ENCODE assay signal across 8 mouse cellular contexts in genomic region chr11:69547071-69547470, GRCm38 (mm10). TPM values are rescaled to one million over a fixed set of nuclear protein-coding genes. Genes with fewer than 3 reads are reported as not detected.
DNase-seq lines count a peak whose midpoint lies in the region; ATAC-seq and TF ChIP-seq lines count a peak whose summit lies in the region.

No protein-coding gene starts in this region.

- peak overlapping the region; percentile 51 for H3K9ac ChIP-seq in hindbrain, postnatal 0 days (replicated peaks; ENCODE audit: low read length)
- peak overlapping the region; percentile 65 for H3K9ac ChIP-seq in liver, embryonic 12.5 days
- peak overlapping the region; percentile 64 for H3K9ac ChIP-seq in neural tube, embryonic 12.5 days

- peaks cover 87% of the 10 kb centered on the region for H3K4me1 ChIP-seq in forebrain, embryonic 10.5 days
- H3K4me1 ChIP-seq in hindbrain, postnatal 0 days (ENCODE audit: insufficient read depth, low read length), result peaks cover 18% of the 10 kb centered on the region
- peaks cover 18% of the 10 kb centered on the region for H3K4me1 ChIP-seq in liver, embryonic 12.5 days
- H3K4me1 ChIP-seq in neural tube, embryonic 12.5 days, result peaks cover 52% of the 10 kb centered on the region

- peaks cover 29% of the 10 kb centered on the region for H3K27me3 ChIP-seq in forebrain, embryonic 10.5 days (ENCODE audit: poor library complexity, severe bottlenecking)
- H3K27me3 ChIP-seq in hindbrain, postnatal 0 days (ENCODE audit: insufficient read depth, low read length), result no peaks in the 10 kb centered on the region
- H3K27me3 ChIP-seq in liver, embryonic 12.5 days (replicated peaks), result peaks cover 62% of the 10 kb centered on the region
- H3K27me3 ChIP-seq in neural tube, embryonic 12.5 days (replicated peaks), result no peaks in the 10 kb centered on the region

- DNase-seq in left cerebral cortex, adult 2 months (ENCODE audit: extremely low spot score in 1 of 2, low spot score in 2 of 2), result peak; percentile 42 to 51
- DNase-seq in left cerebral cortex, postnatal 36 days (ENCODE audit: low spot score in 2 of 2), result no peak
- DNase-seq in R1 (ENCODE audit: low read depth, low spot score), result peak; percentile 75
- DNase-seq in forebrain, embryonic 10.5 days (ENCODE audit: extremely low spot score, low spot score), result peak; percentile 66
- no peak for DNase-seq in hindbrain, postnatal 0 days (ENCODE audit: low spot score)

- ATAC-seq in hindbrain, postnatal 0 days, result peak; percentile 46; the same call in 1 of the 2 replicates
- no peak for ATAC-seq in liver, embryonic 12.5 days
- ATAC-seq in neural tube, embryonic 12.5 days (ENCODE audit: low FRiP score, low read depth), result no peak
- ATAC-seq in frontal cortex, adult (ENCODE audit: low TSS enrichment), result no peak

- H3K9me3 ChIP-seq in forebrain, embryonic 10.5 days, result no peaks in the 10 kb centered on the region
- H3K9me3 ChIP-seq in hindbrain, postnatal 0 days (ENCODE audit: low read length), result no peaks in the 10 kb centered on the region
- no peaks in the 10 kb centered on the region for H3K9me3 ChIP-seq in liver, embryonic 12.5 days (replicated peaks)
- no peaks in the 10 kb centered on the region for H3K9me3 ChIP-seq in neural tube, embryonic 12.5 days

- peak overlapping the region; percentile 83 for H3K27ac ChIP-seq in left cerebral cortex, adult 2 months
- peak overlapping the region; percentile 95 for H3K27ac ChIP-seq in forebrain, embryonic 10.5 days
- H3K27ac ChIP-seq in hindbrain, postnatal 0 days, result peak overlapping the region; percentile 85
- no peak overlapping the region for H3K27ac ChIP-seq in liver, embryonic 12.5 days
- 0 out of 2 replicates have a peak overlapping the region, but pooled peaks have one; percentile 62 for H3K27ac ChIP-seq in neural tube, embryonic 12.5 days

- H3K4me3 ChIP-seq in left cerebral cortex, adult 2 months, result peak overlapping the region; percentile 58
- peak overlapping the region; percentile 63 for H3K4me3 ChIP-seq in forebrain, embryonic 10.5 days
- H3K4me3 ChIP-seq in hindbrain, postnatal 0 days (ENCODE audit: low read length), result peak overlapping the region; percentile 50
- H3K4me3 ChIP-seq in liver, embryonic 12.5 days, result peak overlapping the region; percentile 56
- peak overlapping the region; percentile 44 for H3K4me3 ChIP-seq in neural tube, embryonic 12.5 days

- no peaks in the 10 kb centered on the region for H3K36me3 ChIP-seq in forebrain, embryonic 10.5 days (replicated peaks)
- H3K36me3 ChIP-seq in hindbrain, postnatal 0 days (ENCODE audit: insufficient read depth, low read length), result no peaks in the 10 kb centered on the region
- H3K36me3 ChIP-seq in liver, embryonic 12.5 days, result no peaks in the 10 kb centered on the region
- H3K36me3 ChIP-seq in neural tube, embryonic 12.5 days, result no peaks in the 10 kb centered on the region

- intact Hi-C loops in left cerebral cortex, adult 2 months (cut with DNase I), result no loop called here
- intact Hi-C loops in left cerebral cortex, postnatal 36 days (cut with DNase I), result no loop called here

- TF ChIP-seq CTCF in left cerebral cortex, adult 2 months (IDR thresholded peaks at IDR 0.05), result peak; percentile 28
- peak; percentile 60 for TF ChIP-seq CTCF in hindbrain, postnatal 0 days (IDR thresholded peaks at IDR 0.05; ENCODE audit: low read depth)

- WGBS in forebrain, embryonic 10.5 days, result 7% methylated on average over 15 of the region's 15 CpGs
- WGBS in hindbrain, postnatal 0 days, result 4% methylated on average over 15 of the region's 15 CpGs
- 3% methylated on average over 15 of the region's 15 CpGs for WGBS in liver, embryonic 12.5 days (ENCODE audit: insufficient replicate concordance)
- 4% methylated on average over 15 of the region's 15 CpGs for WGBS in neural tube, embryonic 12.5 days

- H3K4me2 ChIP-seq in hindbrain, postnatal 0 days (ENCODE audit: low read depth, low read length), result peak overlapping the region; percentile 72
- peak overlapping the region; percentile 88 for H3K4me2 ChIP-seq in liver, embryonic 12.5 days
- H3K4me2 ChIP-seq in neural tube, embryonic 12.5 days (replicated peaks), result peak overlapping the region; percentile 86

RNA-seq across cellular contexts. Expression of gene Dnah2, which starts 1.8 kb away (rescaled TPM):
- 1 to 10 TPM; 2.7 to 3.7 TPM for total RNA-seq in left cerebral cortex, adult 2 months (2021)
- total RNA-seq in left cerebral cortex, postnatal 36 days (2021), result 1 to 10 TPM; 1.4 to 2.1 TPM
- 1.5 TPM in 2 replicates for polyA plus RNA-seq in forebrain, embryonic 10.5 days (2016; fragmentation: Nextera tagmentation; extraction: Ambion mirVana)
- 3.9 and 4.9 TPM in 2 replicates for total RNA-seq in hindbrain, postnatal 0 days (2014; rRNA removed)
- polyA plus RNA-seq in hindbrain, postnatal 0 days (2015; fragmentation: Nextera tagmentation; extraction: Ambion mirVana), result 2.0 and 3.2 TPM in 2 replicates
- 0.06 and 0.17 TPM in 2 replicates for polyA plus RNA-seq in liver, embryonic 12.5 days (2016; fragmentation: Nextera tagmentation; extraction: Ambion mirVana)
- polyA plus RNA-seq in neural tube, embryonic 12.5 days (2016; fragmentation: Nextera tagmentation; extraction: Ambion mirVana), result 1.6 and 1.9 TPM in 2 replicates

RNA-seq across cellular contexts. Expression of gene Efnb3, which starts 12.9 kb away (rescaled TPM):
- 10 to 100 TPM; 46.6 to 63.0 TPM for total RNA-seq in left cerebral cortex, adult 2 months (2021)
- total RNA-seq in left cerebral cortex, postnatal 36 days (2021), result 10 to 100 TPM; 56.1 to 57.3 TPM
- 27.9 and 28.7 TPM in 2 replicates for polyA plus RNA-seq in forebrain, embryonic 10.5 days (2016; fragmentation: Nextera tagmentation; extraction: Ambion mirVana)
- 97.9 and 111 TPM in 2 replicates for total RNA-seq in hindbrain, postnatal 0 days (2014; rRNA removed)
- 93.3 and 94.4 TPM in 2 replicates for polyA plus RNA-seq in hindbrain, postnatal 0 days (2015; fragmentation: Nextera tagmentation; extraction: Ambion mirVana)
- polyA plus RNA-seq in liver, embryonic 12.5 days (2016; fragmentation: Nextera tagmentation; extraction: Ambion mirVana), result 1.7 and 2.3 TPM in 2 replicates
- 54.4 and 57.4 TPM in 2 replicates for polyA plus RNA-seq in neural tube, embryonic 12.5 days (2016; fragmentation: Nextera tagmentation; extraction: Ambion mirVana)

RNA-seq across cellular contexts. Expression of gene Wrap53, which starts 33.0 kb away (rescaled TPM):
- total RNA-seq in left cerebral cortex, adult 2 months (2021), result 10 to 100 TPM in 1 of 2 experiments, 1 to 10 TPM in 1; 7.6 to 10.5 TPM
- 10 to 100 TPM; 10.2 to 10.8 TPM for total RNA-seq in left cerebral cortex, postnatal 36 days (2021)
- 46.4 and 51.1 TPM in 2 replicates for polyA plus RNA-seq in forebrain, embryonic 10.5 days (2016; fragmentation: Nextera tagmentation; extraction: Ambion mirVana)
- total RNA-seq in hindbrain, postnatal 0 days (2014; rRNA removed), result 16.4 and 19.4 TPM in 2 replicates
- polyA plus RNA-seq in hindbrain, postnatal 0 days (2015; fragmentation: Nextera tagmentation; extraction: Ambion mirVana), result 12.8 and 13.8 TPM in 2 replicates
- polyA plus RNA-seq in liver, embryonic 12.5 days (2016; fragmentation: Nextera tagmentation; extraction: Ambion mirVana), result 24.3 and 27.1 TPM in 2 replicates
- 32.2 and 32.4 TPM in 2 replicates for polyA plus RNA-seq in neural tube, embryonic 12.5 days (2016; fragmentation: Nextera tagmentation; extraction: Ambion mirVana)

RNA-seq across cellular contexts. Expression of gene Trp53, which starts 33.1 kb away (rescaled TPM):
- total RNA-seq in left cerebral cortex, adult 2 months (2021), result 10 to 100 TPM; 23.7 TPM
- total RNA-seq in left cerebral cortex, postnatal 36 days (2021), result 10 to 100 TPM; 21.7 to 22.6 TPM
- polyA plus RNA-seq in forebrain, embryonic 10.5 days (2016; fragmentation: Nextera tagmentation; extraction: Ambion mirVana), result 192 and 194 TPM in 2 replicates
- 33.5 and 41.5 TPM in 2 replicates for total RNA-seq in hindbrain, postnatal 0 days (2014; rRNA removed)
- polyA plus RNA-seq in hindbrain, postnatal 0 days (2015; fragmentation: Nextera tagmentation; extraction: Ambion mirVana), result 36.6 and 37.4 TPM in 2 replicates
- polyA plus RNA-seq in liver, embryonic 12.5 days (2016; fragmentation: Nextera tagmentation; extraction: Ambion mirVana), result 110 TPM in 2 replicates
- polyA plus RNA-seq in neural tube, embryonic 12.5 days (2016; fragmentation: Nextera tagmentation; extraction: Ambion mirVana), result 116 and 120 TPM in 2 replicates

RNA-seq across cellular contexts. Expression of gene Atp1b2, which starts 58.7 kb away (rescaled TPM):
- total RNA-seq in left cerebral cortex, adult 2 months (2021), result 100 to 1,000 TPM; 411 to 429 TPM
- 100 to 1,000 TPM; 398 to 420 TPM for total RNA-seq in left cerebral cortex, postnatal 36 days (2021)
- polyA plus RNA-seq in forebrain, embryonic 10.5 days (2016; fragmentation: Nextera tagmentation; extraction: Ambion mirVana), result 4.3 and 4.6 TPM in 2 replicates
- 185 and 210 TPM in 2 replicates for total RNA-seq in hindbrain, postnatal 0 days (2014; rRNA removed)
- 145 and 157 TPM in 2 replicates for polyA plus RNA-seq in hindbrain, postnatal 0 days (2015; fragmentation: Nextera tagmentation; extraction: Ambion mirVana)
- 38.3 and 39.8 TPM in 2 replicates for polyA plus RNA-seq in liver, embryonic 12.5 days (2016; fragmentation: Nextera tagmentation; extraction: Ambion mirVana)
- polyA plus RNA-seq in neural tube, embryonic 12.5 days (2016; fragmentation: Nextera tagmentation; extraction: Ambion mirVana), result 8.4 and 10.8 TPM in 2 replicates

Comparison
In these comparisons a context has a peak if more than half of its experiments do, and no peak if none do; other contexts are left out.
1. DNase-seq: peak in left cerebral cortex, adult 2 months (2 of 2), R1 (single experiment) and forebrain, embryonic 10.5 days (single experiment); none in left cerebral cortex, postnatal 36 days (0 of 2) and hindbrain, postnatal 0 days (single experiment).
2. Peak in every context shown above with its lines, with median percentiles within 50 percentile points of each other: H3K4me3 ChIP-seq, H3K4me2 ChIP-seq and H3K9ac ChIP-seq.